Comparison of ENCODE assay signal across 19 mouse cellular contexts in genomic region chr16:23324867-23325650, GRCm38 (mm10).
A peak's percentile ranks its signal among the peaks of the same experiment; 100 is the strongest.
DNase-seq lines count a peak whose midpoint lies in the region; ATAC-seq lines count a peak whose summit lies in the region.
"Had no signal": no experiment of that assay in that cellular context is flagged by ENCODE, and none has a peak within 500 bp of the region (broad histone marks: within the 10 kb centered on the region; RNA-seq: fewer than 3 reads in every experiment).

No protein-coding gene starts in this region.

- no peak overlapping the region for H3K4me2 ChIP-seq in forebrain, embryonic 11.5 days (ENCODE audit: low read depth, low read length, severe bottlenecking)
- no peak overlapping the region for H3K4me2 ChIP-seq in midbrain, embryonic 13.5 days (replicated peaks)
- no peak overlapping the region for H3K4me2 ChIP-seq in midbrain, embryonic 14.5 days (ENCODE audit: low read length)
- no peak overlapping the region for H3K4me2 ChIP-seq in intestine, embryonic 16.5 days (ENCODE audit: low read depth, low read length)
- H3K4me2 ChIP-seq: liver, embryonic 11.5 days had no signal

- no peak overlapping the region for H3K9ac ChIP-seq in forebrain, embryonic 11.5 days (ENCODE audit: low read length)
- no peak overlapping the region for H3K9ac ChIP-seq in midbrain, embryonic 13.5 days (replicated peaks)
- no peak overlapping the region for H3K9ac ChIP-seq in midbrain, embryonic 14.5 days (replicated peaks; ENCODE audit: low read length)
- no peak overlapping the region for H3K9ac ChIP-seq in intestine, embryonic 16.5 days (ENCODE audit: low read depth, low read length)

- no peak overlapping the region for H3K4me3 ChIP-seq in forebrain, embryonic 10.5 days
- no peak overlapping the region for H3K4me3 ChIP-seq in forebrain, embryonic 11.5 days (ENCODE audit: low read depth, low read length)
- no peak overlapping the region for H3K4me3 ChIP-seq in midbrain, embryonic 13.5 days (replicated peaks)
- H3K4me3 ChIP-seq in midbrain, embryonic 14.5 days (replicated peaks; ENCODE audit: low read depth, low read length), result no peak overlapping the region
- H3K4me3 ChIP-seq in intestine, embryonic 16.5 days (ENCODE audit: low read length), result no peak overlapping the region
- H3K4me3 ChIP-seq: erythroblast, embryonic 14.5 days; heart, embryonic 10.5 days; midbrain, embryonic 10.5 days had no signal

- 73% methylated on average over 6 of the region's 6 CpGs for WGBS in forebrain, embryonic 10.5 days
- 65% methylated on average over 6 of the region's 6 CpGs for WGBS in forebrain, embryonic 11.5 days
- WGBS in midbrain, embryonic 13.5 days, result 71% methylated on average over 6 of the region's 6 CpGs
- 73% methylated on average over 6 of the region's 6 CpGs for WGBS in midbrain, embryonic 14.5 days
- 67% methylated on average over 6 of the region's 6 CpGs for WGBS in intestine, embryonic 16.5 days

- H3K9me3 ChIP-seq in forebrain, embryonic 10.5 days, result no peaks in the 10 kb centered on the region
- no peaks in the 10 kb centered on the region for H3K9me3 ChIP-seq in forebrain, embryonic 11.5 days (ENCODE audit: control insufficient read depth, low read length)
- no peaks in the 10 kb centered on the region for H3K9me3 ChIP-seq in midbrain, embryonic 13.5 days
- H3K9me3 ChIP-seq in midbrain, embryonic 14.5 days (ENCODE audit: control insufficient read depth, low read length), result no peaks in the 10 kb centered on the region
- no peaks in the 10 kb centered on the region for H3K9me3 ChIP-seq in intestine, embryonic 16.5 days (ENCODE audit: control insufficient read depth, low read length)
- H3K9me3 ChIP-seq: heart, embryonic 10.5 days; midbrain, embryonic 10.5 days had no signal

- H3K4me1 ChIP-seq in forebrain, embryonic 10.5 days, result peaks cover 26% of the 10 kb centered on the region
- H3K4me1 ChIP-seq in forebrain, embryonic 11.5 days (replicated peaks; ENCODE audit: control insufficient read depth, insufficient read depth, low read length), result no peaks in the 10 kb centered on the region
- 0 out of 2 replicates have a peak, but pooled peaks cover 3% of the 10 kb centered on the region for H3K4me1 ChIP-seq in midbrain, embryonic 13.5 days (replicated peaks)
- no peaks in the 10 kb centered on the region for H3K4me1 ChIP-seq in midbrain, embryonic 14.5 days (ENCODE audit: control insufficient read depth, insufficient read depth, low read length)
- H3K4me1 ChIP-seq in intestine, embryonic 16.5 days (ENCODE audit: control insufficient read depth, insufficient read depth, low read length), result peaks cover 6% of the 10 kb centered on the region; the same call in 1 of the 2 replicates

- ATAC-seq in forebrain, embryonic 11.5 days (replicated peaks; ENCODE audit: low FRiP score), result no peak
- peak; percentile 53; the same call in 1 of the 2 replicates for ATAC-seq in midbrain, embryonic 13.5 days
- no peak for ATAC-seq in midbrain, embryonic 14.5 days (ENCODE audit: low FRiP score, low TSS enrichment)
- ATAC-seq in intestine, embryonic 16.5 days, result peak; percentile 54
- ATAC-seq in megakaryocyte, adult 5-6 weeks (ENCODE audit: poor library complexity, severe bottlenecking), result no peak
- ATAC-seq: hindbrain, postnatal 0 days had no signal

- intact Hi-C loops in left cerebral cortex, postnatal 14 days (cut with DNase I), result no loop called here

- no peaks in the 10 kb centered on the region for H3K27me3 ChIP-seq in forebrain, embryonic 10.5 days (ENCODE audit: poor library complexity, severe bottlenecking)
- H3K27me3 ChIP-seq in forebrain, embryonic 11.5 days (ENCODE audit: control insufficient read depth, insufficient read depth, low read length), result no peaks in the 10 kb centered on the region
- H3K27me3 ChIP-seq in midbrain, embryonic 13.5 days, result no peaks in the 10 kb centered on the region
- H3K27me3 ChIP-seq in midbrain, embryonic 14.5 days (ENCODE audit: control insufficient read depth, insufficient read depth, low read length), result no peaks in the 10 kb centered on the region
- H3K27me3 ChIP-seq in intestine, embryonic 16.5 days (replicated peaks; ENCODE audit: control insufficient read depth, insufficient read depth, low read length), result no peaks in the 10 kb centered on the region

- peaks cover 38% of the 10 kb centered on the region for H3K36me3 ChIP-seq in forebrain, embryonic 10.5 days (replicated peaks)
- no peaks in the 10 kb centered on the region; the same call in 1 of the 2 replicates for H3K36me3 ChIP-seq in forebrain, embryonic 11.5 days (ENCODE audit: control insufficient read depth, insufficient read depth, low read length)
- peaks cover 44% of the 10 kb centered on the region for H3K36me3 ChIP-seq in midbrain, embryonic 13.5 days
- peaks cover 31% of the 10 kb centered on the region for H3K36me3 ChIP-seq in midbrain, embryonic 14.5 days (ENCODE audit: control insufficient read depth, insufficient read depth, low read length)
- H3K36me3 ChIP-seq in intestine, embryonic 16.5 days (ENCODE audit: control insufficient read depth, insufficient read depth, low read length), result 0 out of 2 replicates have a peak, but pooled peaks cover 3% of the 10 kb centered on the region

- peak overlapping the region; percentile 35; the same call in 1 of the 2 replicates for H3K27ac ChIP-seq in forebrain, embryonic 10.5 days
- no peak overlapping the region for H3K27ac ChIP-seq in forebrain, embryonic 11.5 days (ENCODE audit: low read depth, low read length)
- H3K27ac ChIP-seq in midbrain, embryonic 13.5 days, result no peak overlapping the region
- H3K27ac ChIP-seq in midbrain, embryonic 14.5 days (replicated peaks; ENCODE audit: low read depth, low read length), result no peak overlapping the region
- H3K27ac ChIP-seq in intestine, embryonic 16.5 days (ENCODE audit: low read length), result no peak overlapping the region
- H3K27ac ChIP-seq: heart, embryonic 10.5 days; hindbrain, postnatal 0 days; kidney, postnatal 0 days; midbrain, embryonic 10.5 days had no signal

- DNase-seq in forebrain, embryonic 10.5 days (ENCODE audit: extremely low spot score, low spot score), result no peak
- no peak for DNase-seq in forebrain, embryonic 11.5 days (ENCODE audit: low spot score)
- no peak for DNase-seq in midbrain, embryonic 14.5 days
- DNase-seq in thymus, postnatal 4 days, result peak; percentile 66
- DNase-seq in left cerebral cortex, postnatal 14 days (ENCODE audit: low spot score in 2 of 2), result no peak
- DNase-seq: adrenal gland, postnatal 14 days; cerebellum, adult 2 months; gastrocnemius, postnatal 14 days; layer of hippocampus, adult 9-11 months; lung, postnatal 10 days had no signal

Comparison
In these comparisons a context has a peak if more than half of its experiments do, and no peak if none do; other contexts are left out.
1. ATAC-seq: peak in midbrain, embryonic 13.5 days (single experiment) and intestine, embryonic 16.5 days (single experiment); none in forebrain, embryonic 11.5 days (single experiment), midbrain, embryonic 14.5 days (single experiment) and megakaryocyte, adult 5-6 weeks (single experiment).